Mouse (Mus musculus) stomach, embryonic 14.5 days (tissue): Measurements from ENCODE around the gene Blmh. TPM values are rescaled to one million over a fixed set of nuclear protein-coding genes. Genes with fewer than 3 reads are reported as not detected.

ENCODE experiments used
- polyA plus RNA-seq: library from polyadenylated mRNA; unstranded; fragments of >200 nt; fragmentation: Nextera tagmentation; extraction: Ambion mirVana; gene quantifications from 2 replicates; pipeline ENCODE4 v1.2.1, GENCODE M21; 2014

The Blmh gene
- polyA plus RNA-seq, 1 experiment from 2014 or later, result 127 TPM

Other genes starting within 250 kb of the Blmh start
- gene Trarg1, start 245.0 kb upstream of the Blmh start, polyA plus RNA-seq, result 0.16 and 0.32 TPM in 2 replicates
- gene Gosr1, start 161.2 kb upstream of the Blmh start, polyA plus RNA-seq, result 33.5 and 39.2 TPM in 2 replicates
- 21.1 and 24.3 TPM in 2 replicates for gene Cpd, start 77.8 kb upstream of the Blmh start, polyA plus RNA-seq
- gene Tmigd1, start 22.6 kb upstream of the Blmh start, polyA plus RNA-seq, result not detected in 2 replicates
- gene Slc6a4, start 73.8 kb downstream of the Blmh start, polyA plus RNA-seq, result 0.74 and 0.77 TPM in 2 replicates
- gene Nsrp1, start 153.6 kb downstream of the Blmh start, polyA plus RNA-seq, result 68.4 and 73.0 TPM in 2 replicates